Mouse (Mus musculus) G1E (cell line): Measurements from ENCODE around the gene Zfp329. TPM values are rescaled to one million over a fixed set of nuclear protein-coding genes. Genes with fewer than 3 reads are reported as not detected.

Source experiments
- ATAC-seq: 2 replicates; pipeline ENCODE4 v1.8.0; 2016; ENCODE audit warnings: mild to moderate bottlenecking; ENCODE audit not compliant: insufficient number of reproducible peaks, poor library complexity, low FRiP score, severe bottlenecking; ENCODE audit errors: extremely low read depth
- DNase-seq: peaks from one replicate; pipeline ENCODE4 v3.0.0; 2012; ENCODE audit warnings: low spot score
- H3K27me3 ChIP-seq: 2 replicates; pipeline ENCODE4 v1.6.1; 2012; ENCODE audit warnings: mild to moderate bottlenecking, low read length, inconsistent platforms; ENCODE audit not compliant: insufficient read depth
- H3K36me3 ChIP-seq: replicated peaks from 2 replicates; pipeline ENCODE3; 2012; ENCODE audit warnings: mild to moderate bottlenecking, inconsistent platforms
- H3K4me1 ChIP-seq: 2 replicates; pipeline ENCODE4 v1.6.1; 2012; ENCODE audit warnings: low read depth, low read length, inconsistent platforms, mixed read lengths; ENCODE audit not compliant: insufficient read depth
- H3K4me3 ChIP-seq: 2 replicates; pipeline ENCODE4 v1.5.1; 2012; ENCODE audit warnings: low read depth, mild to moderate bottlenecking, inconsistent platforms, low read length, moderate library complexity, mixed read lengths
- H3K9me3 ChIP-seq: replicated peaks from 2 replicates; pipeline ENCODE4 v1.6.1; 2012; ENCODE audit warnings: inconsistent platforms
- CTCF ChIP-seq: IDR thresholded peaks from 2 replicates; pipeline ENCODE4 v1.5.1; 2012; ENCODE audit warnings: low read depth, low read length, inconsistent platforms, mixed read lengths
- GATA1 ChIP-seq: IDR thresholded peaks from 2 replicates; pipeline ENCODE4 v1.6.1; 2012; ENCODE audit warnings: borderline replicate concordance, low read length, inconsistent platforms, mixed read lengths
- GATA2 ChIP-seq: IDR thresholded peaks from 2 replicates; pipeline ENCODE4 v1.6.1; 2012; ENCODE audit warnings: low read depth, low read length, inconsistent platforms, borderline replicate concordance
- POLR2AphosphoS5 ChIP-seq: IDR thresholded peaks from 2 replicates; pipeline ENCODE4 v1.6.1; 2012; ENCODE audit warnings: low read depth, low read length, inconsistent platforms; ENCODE audit not compliant: insufficient replicate concordance
- TAL1 ChIP-seq: conservative IDR thresholded peaks from 2 replicates; pipeline ENCODE4 v1.6.1; 2012; ENCODE audit warnings: low read depth, low read length, inconsistent platforms, mixed read lengths
- polyA plus RNA-seq: library from polyadenylated mRNA; stranded (reverse); fragments of >175 nt; gene quantifications from 2 replicates; pipeline ENCODE4 v1.2.3, GENCODE M21; 2012
- total RNA-seq, 2 experiments: library from RNA; stranded (forward) in 1 of 2; stranded (reverse) in 1 of 2; fragments of 200-1000 nt in 1 of 2; fragments of >200 nt in 1 of 2; fragmentation: Nextera tagmentation in 1 of 2; gene quantifications; 2 replicates each; pipeline ENCODE4 v1.2.3; 2014 to 2017

Zfp329 gene
- total RNA-seq (2014; fragmentation: Nextera tagmentation) (25.6 and 27.4 TPM in 2 replicates), total RNA-seq (2017) (15.5 and 22.2 TPM in 2 replicates), polyA plus RNA-seq (0.27 and 0.33 TPM in 2 replicates)

DNA sequence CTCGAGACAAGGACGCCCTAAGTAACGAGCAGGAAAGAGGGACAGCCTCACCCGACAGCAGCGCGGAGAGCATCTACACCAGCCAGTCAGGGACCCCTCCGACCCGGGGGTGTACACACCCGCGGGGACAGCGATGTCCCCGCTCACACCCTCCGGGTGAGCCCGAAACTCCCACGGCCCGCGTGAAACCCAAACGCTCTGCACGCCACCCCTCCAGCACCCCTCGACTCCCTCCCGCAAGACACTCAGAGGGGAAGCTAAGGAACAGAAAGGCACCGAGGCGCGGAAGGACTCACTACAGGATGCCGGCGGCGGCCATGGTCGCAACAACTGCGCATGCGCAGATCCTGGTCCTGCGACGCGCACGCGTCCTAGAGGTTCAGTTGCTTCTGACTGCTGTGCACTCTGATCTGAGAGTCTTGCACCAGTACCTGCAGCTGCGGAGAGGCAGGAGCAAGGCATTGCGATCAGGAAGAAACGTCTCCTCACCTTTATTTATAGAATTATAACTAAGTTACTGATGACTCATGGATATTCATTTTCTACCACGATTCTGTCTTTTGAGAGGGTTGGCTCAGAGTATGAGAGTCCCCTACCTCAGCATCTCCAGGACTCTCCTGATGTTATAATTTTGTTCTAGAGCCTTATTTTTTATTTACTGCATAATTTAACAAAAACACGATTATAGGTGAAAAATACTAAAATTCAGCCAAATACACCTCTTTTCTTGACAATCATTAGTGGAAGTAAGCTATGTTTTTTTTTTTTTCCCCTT lies at the start of gene Zfp329:
Zfp329 (minus strand) TSS at position 338 of the 775 bp plus-strand sequence.
- Histone ChIP-seq H3K36me3 (peaks cover 19% of the 10 kb centered on the region), H3K9me3 (peaks cover 24% of the 10 kb centered on the region), H3K4me3 (peak within 1 kb of the TSS; percentile 89), H3K4me1 (peaks cover 14% of the 10 kb centered on the region; the same call in 1 of the 2 replicates), H3K27me3 (no peaks in the 10 kb centered on the region)
- no peak for TF ChIP-seq GATA1
- DNase-seq (peak; percentile 84), ATAC-seq (peak; percentile 95)

DNA sequence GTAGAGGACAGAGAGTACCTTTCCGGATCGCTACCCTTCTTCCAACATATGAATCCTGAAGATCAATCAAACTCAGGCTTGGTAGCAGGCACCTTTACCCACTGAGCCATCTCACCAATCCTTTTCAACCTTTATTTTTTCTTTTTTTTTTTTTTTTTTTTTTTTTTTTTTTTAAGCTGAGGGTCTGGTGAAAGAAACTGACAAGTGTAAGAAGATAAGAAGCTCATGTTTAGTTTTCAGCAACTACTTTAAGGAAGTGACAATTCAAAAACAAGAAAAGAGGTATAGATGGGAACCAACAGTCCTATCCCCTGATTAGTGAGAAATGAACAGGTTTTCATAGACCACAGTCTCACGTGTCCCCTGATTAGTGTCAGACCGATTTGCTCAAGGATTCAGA lies 17.1 kb upstream of the Zfp329 start:
- no peak for TF ChIP-seq CTCF
- Histone ChIP-seq H3K36me3 (peaks cover 46% of the 10 kb centered on the region), H3K4me3 (peak overlapping the region; percentile 76), H3K27me3 (no peaks in the 10 kb centered on the region), H3K4me1 (peaks cover 18% of the 10 kb centered on the region), H3K9me3 (peaks cover 29% of the 10 kb centered on the region)
- no peak for ATAC-seq
- DNase-seq = no peak

DNA sequence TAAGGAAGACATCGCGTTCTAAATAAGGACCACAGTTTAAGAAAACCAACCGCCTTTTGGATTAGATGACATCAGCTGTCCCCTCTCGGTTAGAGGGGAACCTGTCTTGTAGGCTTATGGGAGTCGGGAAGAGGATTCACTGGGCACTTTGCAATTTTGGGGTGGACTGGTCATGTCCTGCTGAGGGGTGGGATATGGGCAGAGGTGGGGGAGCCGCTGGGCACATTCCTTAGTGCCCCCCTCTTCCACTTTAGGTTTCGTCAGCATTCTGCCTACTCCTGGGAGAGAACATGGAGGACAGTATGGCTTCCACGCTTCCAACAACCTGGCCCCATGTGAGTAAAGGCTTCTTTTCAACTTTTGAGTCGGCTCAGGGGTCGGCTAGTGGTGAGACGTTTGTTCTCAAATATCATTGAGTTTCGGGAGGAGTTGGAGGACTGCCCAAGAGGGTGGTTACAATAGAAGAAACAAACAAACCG lies 16.6 kb upstream of the Zfp329 start:
- H3K27me3 ChIP-seq = no peaks in the 10 kb centered on the region
- TF ChIP-seq POLR2AphosphoS5 (no peak), CTCF (no peak), GATA2 (no peak)
- peak overlapping the region; percentile 76 for H3K4me3 ChIP-seq
- peaks cover 27% of the 10 kb centered on the region for H3K9me3 ChIP-seq
- peaks cover 40% of the 10 kb centered on the region for H3K36me3 ChIP-seq
- peaks cover 18% of the 10 kb centered on the region for H3K4me1 ChIP-seq
- DNase-seq (peak; percentile 15), ATAC-seq (0 out of 2 replicates have a peak, but pooled peaks have one; percentile 12)

DNA sequence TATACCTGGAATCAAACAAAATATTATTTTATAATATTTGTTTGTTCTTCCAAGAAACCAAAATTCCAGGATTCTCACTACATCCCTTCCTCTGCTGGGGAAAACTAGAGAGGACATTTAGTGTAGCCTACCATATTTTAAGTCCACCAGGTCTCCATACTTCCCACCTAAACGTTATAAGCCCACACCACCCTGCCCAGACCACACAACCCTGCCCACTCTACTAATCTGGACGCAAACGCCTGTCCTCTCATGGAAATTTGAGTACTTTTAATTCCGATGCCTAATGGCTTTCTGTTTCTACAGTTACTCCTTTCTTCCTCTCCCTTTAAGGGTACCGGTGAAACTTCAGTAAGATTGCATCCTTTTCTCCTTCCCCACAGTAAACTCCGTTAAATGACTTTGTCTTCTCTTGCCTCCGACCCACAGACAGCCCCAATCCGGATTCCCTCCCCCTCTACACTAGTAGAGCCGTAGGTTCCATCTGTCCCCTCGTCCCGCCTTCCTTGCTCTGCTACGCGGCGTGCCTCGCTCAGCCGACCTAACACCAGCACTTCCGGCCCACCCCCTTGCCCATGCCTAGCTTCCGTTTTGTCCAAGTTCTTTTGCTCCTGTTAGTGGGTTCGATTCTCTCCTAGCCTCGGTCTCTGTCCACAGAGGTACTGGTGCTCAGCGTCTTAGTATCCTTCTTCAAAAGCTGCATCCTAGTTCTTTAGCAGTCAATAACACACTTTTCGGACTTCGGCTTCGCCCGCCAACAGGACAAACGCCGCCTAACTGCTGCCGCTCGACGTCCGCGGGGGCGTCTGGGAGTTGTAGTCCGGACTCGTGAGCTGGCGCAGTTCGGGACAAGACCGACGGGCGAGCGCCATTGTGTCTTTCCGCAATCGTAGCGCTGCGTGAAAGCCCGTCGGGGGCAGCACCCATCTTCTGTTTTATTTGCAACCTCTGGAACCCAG lies 15.8 kb upstream of the Zfp329 start, which contains the start of gene Zfp110:
Zfp110 (plus strand) TSS at position 600 of the 959 bp plus-strand sequence.
- Histone ChIP-seq H3K9me3 (peaks cover 20% of the 10 kb centered on the region), H3K4me3 (peak within 1 kb of the TSS; percentile 76), H3K4me1 (peaks cover 18% of the 10 kb centered on the region), H3K36me3 (peaks cover 33% of the 10 kb centered on the region), H3K27me3 (no peaks in the 10 kb centered on the region)
- DNase-seq = peak; percentile 77
- TF ChIP-seq GATA2 (no peak), CTCF (no peak), POLR2AphosphoS5 (no peak), GATA1 (no peak), TAL1 (no peak)
- ATAC-seq = peak; percentile 96

DNA sequence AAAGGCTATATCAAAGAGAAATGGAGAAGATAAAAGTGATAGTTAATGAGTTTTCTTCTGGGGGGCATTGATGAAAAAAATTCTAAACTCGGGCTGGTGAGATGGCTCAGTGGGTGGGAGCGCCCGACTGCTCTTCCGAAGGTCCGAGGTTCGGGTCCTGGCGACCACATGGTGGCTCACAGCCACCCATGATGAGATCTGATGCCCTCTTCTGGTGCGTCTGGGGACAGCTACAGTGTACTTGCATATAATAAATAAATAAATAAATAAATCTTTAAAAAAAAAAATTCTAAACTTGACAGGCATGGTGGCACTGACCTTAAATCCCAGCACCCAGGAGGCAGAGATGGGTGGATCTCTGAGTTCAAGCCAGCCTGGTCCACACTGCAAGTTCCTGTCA lies 3.1 kb downstream of the Zfp329 start:
- no peak for DNase-seq
- Histone ChIP-seq H3K27me3 (no peaks in the 10 kb centered on the region), H3K4me1 (peaks cover 14% of the 10 kb centered on the region; the same call in 1 of the 2 replicates), H3K4me3 (no peak overlapping the region), H3K9me3 (peaks cover 39% of the 10 kb centered on the region), H3K36me3 (peaks cover 45% of the 10 kb centered on the region)
- no peak for ATAC-seq
- no peak for TF ChIP-seq GATA2
- TF ChIP-seq GATA1 = no peak
- no peak for TF ChIP-seq POLR2AphosphoS5
- no peak for TF ChIP-seq CTCF
- no peak for TF ChIP-seq TAL1

DNA sequence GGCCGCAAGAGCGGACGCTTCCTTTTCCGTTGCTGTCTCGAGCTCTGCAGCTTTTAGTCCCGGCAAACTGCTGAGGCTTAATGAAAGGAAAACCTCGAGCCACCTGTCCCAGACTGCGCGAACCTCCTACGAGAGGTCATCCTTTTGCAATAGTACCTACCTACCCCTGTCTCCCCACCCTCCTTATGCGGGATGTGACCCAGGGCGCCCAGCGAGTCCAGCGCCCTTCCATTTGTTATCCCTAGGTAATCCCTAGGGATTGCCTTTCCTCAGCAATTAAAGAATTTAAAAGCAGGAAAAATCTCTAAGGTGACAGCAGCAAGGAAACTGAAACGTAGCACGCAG lies 15.0 kb downstream of the Zfp329 start:
- Histone ChIP-seq H3K4me3 (no peak overlapping the region), H3K36me3 (peaks cover 36% of the 10 kb centered on the region)
- DNase-seq = no peak

More for the DNA sequence above, 15.0 kb downstream of the Zfp329 start:
- no peak for TF ChIP-seq GATA1
- no peak for TF ChIP-seq TAL1
- no peak for TF ChIP-seq CTCF
- no peak for TF ChIP-seq POLR2AphosphoS5
- TF ChIP-seq GATA2 = no peak
- Histone ChIP-seq H3K27me3 (no peaks in the 10 kb centered on the region), H3K4me1 (no peaks in the 10 kb centered on the region), H3K9me3 (peaks cover 15% of the 10 kb centered on the region)
- ATAC-seq = no peak
